Mouse (Mus musculus) hindbrain, embryonic 16.5 days (tissue): Measurements from ENCODE around the gene Vmn1r117. TPM values are rescaled to one million over a fixed set of nuclear protein-coding genes. Genes with fewer than 3 reads are reported as not detected.
"Not testable (repeated sequence)": the region's sequence is repeated elsewhere in the genome, so short reads cannot be mapped to it uniquely, and the experiment has no call there.

Experiments used
- ATAC-seq: fragments of 200-750 bp; cut with Nextera tagmentation; 2 replicates; pipeline ENCODE4 v1.8.0; 2017; ENCODE audit warnings: moderate TSS enrichment, moderate library complexity
- H3K27ac ChIP-seq: fragments of 300-500 bp; sonication (generic); 2 replicates; pipeline ENCODE4 v1.5.1; 2014; ENCODE audit warnings: low read depth, mild to moderate bottlenecking, control low read depth, low read length, moderate library complexity
- H3K27me3 ChIP-seq: fragments of 300-500 bp; sonication (generic); replicated peaks from 2 replicates; pipeline ENCODE4 v1.6.1; 2014; ENCODE audit warnings: low read length; ENCODE audit not compliant: control insufficient read depth, insufficient read depth
- H3K36me3 ChIP-seq: fragments of 300-500 bp; sonication (generic); 2 replicates; pipeline ENCODE4 v1.6.1; 2014; ENCODE audit warnings: mild to moderate bottlenecking, low read length, moderate library complexity, mixed read lengths; ENCODE audit not compliant: control insufficient read depth, insufficient read depth
- H3K4me1 ChIP-seq: fragments of 300-500 bp; sonication (generic); 2 replicates; pipeline ENCODE4 v1.6.1; 2014; ENCODE audit warnings: low read depth, low read length; ENCODE audit not compliant: control insufficient read depth, insufficient read depth
- H3K4me2 ChIP-seq: fragments of 300-500 bp; sonication (generic); 2 replicates; pipeline ENCODE4 v1.6.1; 2014; ENCODE audit warnings: mild to moderate bottlenecking, low read length, control low read depth, moderate library complexity
- H3K4me3 ChIP-seq: fragments of 300-500 bp; sonication (generic); 2 replicates; pipeline ENCODE4 v1.5.1; 2014; ENCODE audit warnings: mild to moderate bottlenecking, low read length, control low read depth, moderate library complexity
- H3K9ac ChIP-seq: fragments of 300-500 bp; sonication (generic); 2 replicates; pipeline ENCODE4 v1.6.1; 2014; ENCODE audit warnings: low read depth, mild to moderate bottlenecking, control low read depth, low read length, moderate library complexity
- H3K9me3 ChIP-seq: fragments of 300-500 bp; sonication (generic); 2 replicates; pipeline ENCODE4 v1.6.1; 2014; ENCODE audit warnings: mild to moderate bottlenecking, low read length, moderate library complexity; ENCODE audit not compliant: control insufficient read depth
- WGBS: fragments of 180-500 bp; shearing (Covaris S2); extraction: QIAGEN DNeasy Blood & Tissue Kit; methylation state at CpG from one replicate; pipeline ENCODE4 v1.1.7; 2014; 5-methylcytosine and 5-hydroxymethylcytosine counted together
- polyA plus RNA-seq: library from polyadenylated mRNA; unstranded; fragments of >200 nt; fragmentation: Nextera tagmentation; extraction: Ambion mirVana; gene quantifications from 2 replicates; pipeline ENCODE4 v1.2.1, GENCODE M21; 2015

Vmn1r117 gene
- not detected in 2 replicates for polyA plus RNA-seq

- not testable (repeated sequence) for H3K9ac ChIP-seq, ATAC-seq, H3K4me2 ChIP-seq, H3K9me3 ChIP-seq, H3K4me3 ChIP-seq, H3K27ac ChIP-seq, H3K36me3 ChIP-seq, H3K27me3 ChIP-seq, H3K4me1 ChIP-seq
- no CpG with 5 or more reads among the region's 2 CpGs for WGBS
Observed at GRCm38 (mm10) chr7:20884021-20884420, at the start of gene Vmn1r117. Gene Vmn1r117, minus strand, starts transcription at chr7:20884121.

GRCm38 (mm10) chr7:20912247-20912646, 28.3 kb upstream of the Vmn1r117 start, which contains the start of gene Vmn1r118:
Gene Vmn1r118, minus strand, starts transcription at chr7:20912347.
- H3K9me3 ChIP-seq, H3K4me2 ChIP-seq, H3K36me3 ChIP-seq, H3K27me3 ChIP-seq, ATAC-seq, H3K4me1 ChIP-seq, H3K9ac ChIP-seq, H3K4me3 ChIP-seq, H3K27ac ChIP-seq: not testable (repeated sequence)
- no CpG with 5 or more reads among the region's 2 CpGs for WGBS

DNA sequence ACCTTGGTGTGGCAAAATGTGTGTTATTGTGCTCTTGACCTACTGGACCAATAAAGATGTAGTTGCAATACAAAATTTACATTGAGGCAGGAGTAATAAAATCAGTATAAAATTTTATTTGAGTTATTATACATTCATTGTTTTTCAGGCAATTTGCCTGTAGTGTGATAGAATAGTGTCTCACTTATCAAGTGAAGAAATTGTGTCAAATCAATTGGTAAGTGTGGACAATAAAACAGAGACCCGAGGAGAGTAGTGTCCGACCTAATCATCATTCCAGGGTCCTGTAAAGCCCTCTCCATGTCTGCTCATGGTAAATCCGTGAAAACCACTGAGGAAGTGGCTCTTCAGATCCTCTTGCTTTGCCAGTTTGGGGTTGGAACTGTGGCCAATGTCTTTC, 12.0 kb downstream of the Vmn1r117 start, which contains the start of gene Vmn1r116:
TSS of gene Vmn1r116 (plus strand) at position 301 of the 400 bp plus-strand sequence.
- not testable (repeated sequence) for ATAC-seq, H3K4me3 ChIP-seq, H3K4me1 ChIP-seq, H3K9me3 ChIP-seq, H3K4me2 ChIP-seq, H3K27ac ChIP-seq, H3K27me3 ChIP-seq, H3K36me3 ChIP-seq, H3K9ac ChIP-seq
- no CpG with 5 or more reads among the region's 3 CpGs for WGBS

DNA sequence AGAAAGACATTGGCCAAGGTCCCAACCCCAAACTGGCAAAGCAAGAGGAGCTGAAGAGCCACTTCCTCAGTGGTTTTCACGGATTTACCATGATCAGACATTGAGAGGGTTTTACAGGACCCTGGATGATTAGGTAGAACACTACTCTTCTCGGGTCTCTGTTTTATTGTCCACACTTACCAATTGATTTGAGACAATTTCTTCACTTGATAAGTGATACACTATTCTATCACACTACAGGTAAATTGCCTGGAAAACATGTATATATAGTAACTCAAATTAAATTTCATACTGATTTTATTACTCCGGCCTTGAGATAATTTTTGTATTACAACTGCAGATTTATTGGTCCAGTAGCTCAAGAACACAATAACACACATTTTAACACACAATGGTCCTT, 39.0 kb downstream of the Vmn1r117 start, which contains the start of gene Vmn1r115:
TSS of gene Vmn1r115 (minus strand) at position 101 of the 400 bp plus-strand sequence.
- H3K4me3 ChIP-seq, H3K9ac ChIP-seq, ATAC-seq, H3K27ac ChIP-seq, H3K9me3 ChIP-seq, H3K4me1 ChIP-seq, H3K27me3 ChIP-seq, H3K36me3 ChIP-seq, H3K4me2 ChIP-seq: not testable (repeated sequence)
- WGBS: 100% methylated on average over 1 of the region's 3 CpGs

Other genes starting within 250 kb of the Vmn1r117 start
- not detected in 2 replicates for gene Vmn1r107, start 215.2 kb downstream of the Vmn1r117 start, polyA plus RNA-seq
- gene Vmn1r111, start 180.9 kb downstream of the Vmn1r117 start, polyA plus RNA-seq: not detected in 2 replicates
- gene Gm10668, start 153.5 kb downstream of the Vmn1r117 start, polyA plus RNA-seq: not detected in 2 replicates
- not detected in 2 replicates for gene Vmn1r112, start 112.9 kb downstream of the Vmn1r117 start, polyA plus RNA-seq
- gene Vmn1r113, start 96.8 kb downstream of the Vmn1r117 start, polyA plus RNA-seq: not detected in 2 replicates
- gene Vmn1r114, start 71.9 kb downstream of the Vmn1r117 start, polyA plus RNA-seq: not detected in 2 replicates
- not detected in 2 replicates for gene Vmn1r115, start 39.1 kb downstream of the Vmn1r117 start, polyA plus RNA-seq
- gene Vmn1r116, start 11.9 kb downstream of the Vmn1r117 start, polyA plus RNA-seq: not detected in 2 replicates
- not detected in 2 replicates for gene Vmn1r118, start 28.2 kb upstream of the Vmn1r117 start, polyA plus RNA-seq
- not detected in 2 replicates for gene Vmn1r119, start 128.3 kb upstream of the Vmn1r117 start, polyA plus RNA-seq
- not detected in 2 replicates for gene Vmn1r120, start 169.7 kb upstream of the Vmn1r117 start, polyA plus RNA-seq
- not detected in 2 replicates for gene Vmn1r121, start 214.4 kb upstream of the Vmn1r117 start, polyA plus RNA-seq